Mouse (Mus musculus) erythroid progenitor cell, adult 5-6 weeks (primary cell): Measurements from ENCODE around the gene Tmem50b. TPM values are rescaled to one million over a fixed set of nuclear protein-coding genes. Genes with fewer than 3 reads are reported as not detected.

ENCODE experiments used
- ATAC-seq: replicated peaks from 2 replicates; pipeline ENCODE4 v1.8.0; 2016; ENCODE audit warnings: moderate number of reproducible peaks, mild to moderate bottlenecking, moderate TSS enrichment, inconsistent platforms; ENCODE audit not compliant: poor library complexity, low FRiP score, severe bottlenecking
- total RNA-seq, 2 experiments: library from RNA; stranded (forward) in 1 of 2; stranded (reverse) in 1 of 2; fragments of 150-400 nt in 1 of 2; fragments of 186-747, 209-891 nt in 1 of 2; gene quantifications; 2 replicates each; pipeline versions ENCODE4 v1.2.3 to v1.2.4; 2015 to 2017; ENCODE audit warnings: low replicate concordance in 2 of 2

Tmem50b gene
- total RNA-seq, 2 experiments from 2014 or later: 10.7 to 22.2 TPM

GRCm38 (mm10) chr16:91571105-91571504, 26.5 kb downstream of the Tmem50b start:
- ATAC-seq: no peak

- ATAC-seq: no peak
Measured at GRCm38 (mm10) chr16:91568960-91569359, 28.6 kb downstream of the Tmem50b start.

DNA sequence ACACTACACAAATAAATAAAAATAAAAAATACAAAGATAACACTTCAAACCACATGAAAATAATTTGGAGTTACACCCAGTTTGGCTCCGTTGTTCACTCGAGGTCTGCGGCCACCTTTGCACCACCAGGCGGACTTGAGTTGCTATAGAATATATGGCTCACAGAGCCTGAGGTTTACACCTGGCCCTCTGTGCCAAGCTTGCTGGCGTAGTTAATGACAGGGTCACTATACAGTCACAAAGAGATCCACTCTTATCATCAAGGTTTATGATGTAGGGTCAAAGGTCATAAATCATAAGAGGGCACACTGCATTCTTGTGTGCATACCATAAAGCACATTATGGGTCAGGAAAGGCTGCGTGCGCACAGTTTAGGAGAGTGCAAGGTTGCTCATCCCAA, 31.6 kb downstream of the Tmem50b start:
- ATAC-seq: no peak

DNA sequence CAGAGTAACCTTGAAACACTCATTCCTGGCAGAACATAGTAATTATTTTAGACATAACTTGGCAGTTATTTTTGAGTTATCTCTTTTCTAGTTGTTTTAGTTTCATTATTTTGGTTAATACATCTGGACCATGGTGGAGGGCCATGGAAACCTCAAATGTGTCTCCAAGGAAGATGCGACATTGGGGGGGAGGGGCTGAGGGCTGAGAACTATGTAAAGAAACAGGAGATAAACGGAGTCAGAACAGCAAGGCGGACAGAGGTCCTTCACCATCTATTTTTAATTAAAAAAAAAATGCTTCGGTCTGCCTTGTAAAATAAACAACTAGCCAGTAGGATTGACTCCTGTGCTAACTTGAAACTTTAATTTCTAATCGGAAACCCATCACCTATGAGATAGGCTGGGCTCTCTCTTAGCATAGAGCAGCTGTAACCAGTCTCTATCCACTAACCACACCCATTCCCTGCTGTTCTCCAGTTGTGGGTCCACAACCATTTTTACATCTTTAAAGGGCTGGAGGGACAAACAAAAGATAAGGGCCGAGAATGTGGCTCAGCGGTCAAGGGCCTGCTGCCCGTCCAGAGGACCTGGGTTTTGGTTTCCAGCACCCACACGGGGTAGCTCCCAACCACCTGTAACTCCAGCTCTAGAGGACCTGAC, 32.2 kb downstream of the Tmem50b start:
- no peak for ATAC-seq

DNA sequence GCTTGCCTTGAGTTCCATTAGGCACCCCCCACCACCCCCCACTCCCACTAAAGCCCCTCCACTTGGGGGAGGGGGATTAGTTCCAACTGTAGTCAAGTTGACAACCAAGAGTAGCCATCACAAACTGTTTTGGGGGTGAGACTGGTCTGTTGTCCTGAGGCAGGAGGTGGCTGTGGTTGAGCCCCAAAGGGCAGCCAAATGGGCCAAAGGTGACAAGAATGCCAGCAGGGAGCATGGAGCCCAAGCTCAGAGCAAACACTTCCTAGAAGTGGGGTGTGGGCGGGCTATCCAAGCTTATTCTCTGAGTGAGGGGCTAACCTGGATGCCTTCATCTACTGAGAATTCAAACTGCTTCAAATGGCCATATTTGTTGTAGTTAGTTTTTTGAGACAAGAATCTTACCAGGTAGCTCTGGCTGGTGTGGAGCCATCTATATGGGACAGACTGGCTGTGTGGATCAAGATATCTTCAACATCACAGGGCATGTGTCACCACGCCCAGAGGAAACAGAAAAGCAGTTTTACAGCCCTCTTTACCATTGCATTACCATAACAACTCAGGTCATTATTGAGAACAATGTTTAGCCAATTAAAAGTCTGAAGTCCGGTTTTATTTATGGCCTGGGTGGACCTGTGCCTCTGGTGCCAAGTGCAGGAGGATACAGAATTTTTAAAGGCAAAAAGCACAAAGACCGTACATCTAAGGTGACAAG, 32.9 kb downstream of the Tmem50b start:
- ATAC-seq: 0 out of 2 replicates have a peak, but pooled peaks have one; percentile 50

- no peak for ATAC-seq
Measured at GRCm38 (mm10) chr16:91561541-91562457, 35.8 kb downstream of the Tmem50b start.

GRCm38 (mm10) chr16:91561099-91561498, 36.5 kb downstream of the Tmem50b start:
- 0 out of 2 replicates have a peak, but pooled peaks have one; percentile 49 for ATAC-seq

- ATAC-seq: no peak
Measured at GRCm38 (mm10) chr16:91557693-91558092, 39.9 kb downstream of the Tmem50b start.

GRCm38 (mm10) chr16:91557214-91557613, 40.4 kb downstream of the Tmem50b start:
- ATAC-seq: no peak

DNA sequence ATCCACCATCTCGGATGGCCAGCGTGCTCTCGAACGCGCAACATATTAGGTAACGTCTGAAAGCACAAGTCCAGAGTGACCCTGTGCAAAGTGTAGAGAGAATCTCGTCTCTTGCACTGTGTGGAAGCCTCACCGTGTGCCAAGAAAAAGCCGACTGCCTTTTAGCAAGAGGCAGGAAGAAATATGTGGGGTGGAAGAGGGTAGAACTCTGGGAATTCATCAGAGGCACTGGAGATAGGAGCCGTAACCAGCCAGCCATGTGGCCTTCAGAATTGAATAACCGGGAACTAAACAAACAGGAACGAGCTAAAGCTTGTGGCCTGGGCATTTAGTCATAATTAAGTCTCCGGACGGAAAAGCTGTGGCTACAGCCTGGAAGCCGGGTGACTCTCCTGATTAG, 40.9 kb downstream of the Tmem50b start:
- ATAC-seq: no peak

- ATAC-seq: no peak
Measured at GRCm38 (mm10) chr16:91555017-91555605, 42.5 kb downstream of the Tmem50b start.

- no peak for ATAC-seq
Measured at GRCm38 (mm10) chr16:91553625-91554024, 44.0 kb downstream of the Tmem50b start.

DNA sequence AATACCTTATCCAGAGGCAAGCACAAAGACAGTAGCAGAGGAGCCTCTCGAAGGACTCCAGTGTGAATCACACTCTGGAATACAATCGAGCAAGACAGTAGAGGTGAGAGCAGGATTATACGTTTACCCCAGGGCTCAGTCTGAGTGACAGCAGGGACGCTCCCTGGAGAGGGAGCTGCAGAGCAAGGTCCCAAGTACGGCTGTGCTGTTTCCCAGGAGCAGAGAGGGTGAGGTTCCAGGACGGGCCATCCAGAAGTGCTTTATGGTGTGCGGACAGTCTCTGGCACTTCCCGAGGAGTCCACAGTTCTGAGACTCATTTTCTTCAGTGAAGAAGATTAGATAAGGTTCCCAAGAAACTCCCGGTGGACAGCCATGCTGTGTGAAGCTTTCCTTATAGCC, 45.5 kb downstream of the Tmem50b start:
- ATAC-seq: no peak

GRCm38 (mm10) chr16:91551081-91551524, 46.5 kb downstream of the Tmem50b start:
- ATAC-seq: peak; percentile 54

GRCm38 (mm10) chr16:91549616-91550015, 48.0 kb downstream of the Tmem50b start:
- no peak for ATAC-seq

GRCm38 (mm10) chr16:91548996-91549395, 48.6 kb downstream of the Tmem50b start:
- no peak for ATAC-seq

DNA sequence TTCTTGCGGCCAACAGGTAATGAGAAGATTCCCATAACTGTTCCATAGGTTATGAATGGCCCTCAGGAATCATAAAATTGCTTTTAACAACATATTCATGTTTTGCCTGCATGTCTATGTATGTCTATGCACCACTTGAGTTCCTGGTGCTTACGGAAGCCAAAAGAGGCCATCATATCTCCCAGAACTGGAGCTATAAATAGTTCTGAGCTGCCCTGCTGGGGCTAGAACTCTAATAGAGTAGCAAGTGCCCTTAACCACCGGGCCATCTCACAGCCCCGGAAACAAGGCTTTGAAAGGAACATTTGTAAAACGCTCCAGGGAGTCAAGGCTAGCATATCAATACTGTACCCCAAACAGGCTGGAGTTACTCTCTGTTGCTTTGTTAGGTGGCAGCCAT, 49.0 kb downstream of the Tmem50b start:
- no peak for ATAC-seq

- no peak for ATAC-seq
Measured at GRCm38 (mm10) chr16:91547974-91548373, 49.6 kb downstream of the Tmem50b start.

DNA sequence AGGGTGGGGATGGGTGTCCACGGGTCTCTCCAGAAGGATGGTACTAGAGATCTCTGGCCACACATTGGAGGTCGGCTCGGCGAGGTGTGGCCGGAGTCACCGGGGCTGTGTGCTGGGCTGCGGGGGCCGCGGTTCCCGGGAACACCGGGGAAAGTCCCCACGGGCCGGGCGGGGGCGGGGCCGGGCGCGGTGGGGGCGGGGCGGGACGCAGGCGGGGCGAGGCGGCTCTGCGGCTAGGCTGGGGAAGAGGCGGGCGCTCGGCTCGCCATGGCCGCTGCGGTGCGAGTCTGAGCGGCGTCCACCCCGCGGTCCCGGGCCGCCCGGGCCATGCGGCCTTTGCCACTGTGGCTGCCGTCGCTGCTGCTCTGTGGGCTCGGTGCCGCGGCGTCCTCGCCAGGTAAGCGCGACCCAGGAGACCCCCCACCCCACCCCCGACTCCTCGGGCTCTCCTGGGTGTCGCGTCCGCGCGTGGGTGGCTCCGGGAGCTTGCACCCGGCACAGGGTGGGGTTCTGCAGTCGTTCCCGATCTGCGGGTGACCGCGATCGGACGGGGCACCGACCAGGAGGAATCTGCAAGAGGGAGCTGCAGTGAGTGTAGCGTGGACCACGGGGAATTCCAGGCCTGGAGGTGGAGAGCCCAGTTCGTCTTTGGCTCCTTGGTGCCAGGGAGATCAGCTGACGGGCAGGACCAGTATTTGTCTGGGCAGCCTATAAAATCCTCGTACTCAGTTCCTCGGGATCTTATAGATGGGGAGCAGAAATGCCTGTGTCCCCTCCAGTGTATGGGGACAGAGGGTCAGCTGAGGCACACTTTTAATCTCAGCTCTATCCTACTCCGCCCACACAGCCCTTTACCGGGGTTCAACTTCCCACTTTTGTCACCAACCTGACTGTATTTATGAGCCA, 50.5 kb downstream of the Tmem50b start, which contains the start of gene Ifngr2:
Gene Ifngr2, plus strand, starts transcription at position 237 of the 906 bp plus-strand sequence.
- peak; percentile 77 for ATAC-seq
